Mouse (Mus musculus): ENCODE results near the gene Emcn.

- TF ChIP-seq POLR2A (IDR thresholded peaks at IDR 0.05; ENCODE audit: extremely low read depth, insufficient read depth, low read length) (no peak), CTCF (IDR thresholded peaks at IDR 0.05; ENCODE audit: low read depth, low read length) (no peak)
Measured at GRCm38 (mm10) chr3:137481157-137481556, 140.3 kb downstream of the Emcn start.

All from liver, adult 2 months (tissue).